Mouse (Mus musculus) NIH3T3 (cell line): ENCODE measurements at regions not wholly inside any gene's neighbourhood (a gene's known extent, or its start where the extent isn't known, plus 50 kb on each side); places are given as distances from the start of the nearest gene placed in this dataset.
A peak's percentile ranks its signal among the peaks of the same experiment; 100 is the strongest.

ENCODE experiments used
- DNase-seq: peaks from one replicate; pipeline ENCODE4 v3.0.0-alpha.2; 2012; ENCODE audit warnings: low read depth

- DNase-seq = no peak
These were observed 107.3 kb upstream of the 4933402E13Rik start for GRCm38 (mm10) chrX:62176011-62176410.

GRCm38 (mm10) chrX:62180089-62180488 is 103.2 kb upstream of the 4933402E13Rik start:
- peak; percentile 1 for DNase-seq
